Mouse (Mus musculus): ENCODE results near the gene Cxcr3. TPM values are rescaled to one million over a fixed set of nuclear protein-coding genes. Genes with fewer than 3 reads are reported as not detected.

Cxcr3 gene
- polyA plus RNA-seq, 1 experiment from 2014 or later: not detected

GRCm38 (mm10) chrX:101734981-101735380 is 912 bp upstream of the Cxcr3 start:
- no peak overlapping the region for H3K4me2 ChIP-seq (replicated peaks)
- 68% methylated on average over 5 of the region's 5 CpGs for WGBS
- H3K4me3 ChIP-seq: no peak overlapping the region
- peaks cover 30% of the 10 kb centered on the region for H3K27me3 ChIP-seq
- no peaks in the 10 kb centered on the region for H3K4me1 ChIP-seq
- H3K9ac ChIP-seq: no peak overlapping the region
- H3K27ac ChIP-seq: no peak overlapping the region
- H3K36me3 ChIP-seq: no peaks in the 10 kb centered on the region
- no peak for ATAC-seq (ENCODE audit: insufficient number of reproducible peaks, insufficient read depth, low FRiP score, low TSS enrichment)
- H3K9me3 ChIP-seq: no peaks in the 10 kb centered on the region

- 93% methylated on average over 3 of the region's 3 CpGs for WGBS
These were observed 781 bp downstream of the Cxcr3 start for GRCm38 (mm10) chrX:101733288-101733687.

GRCm38 (mm10) chrX:101732644-101733043 is 1.4 kb downstream of the Cxcr3 start:
- 82% methylated on average over 12 of the region's 12 CpGs for WGBS
- Histone ChIP-seq H3K36me3 (no peaks in the 10 kb centered on the region), H3K27me3 (peaks cover 23% of the 10 kb centered on the region), H3K27ac (no peak overlapping the region), H3K4me3 (no peak overlapping the region), H3K9ac (no peak overlapping the region), H3K4me1 (no peaks in the 10 kb centered on the region), H3K9me3 (no peaks in the 10 kb centered on the region), H3K4me2 (replicated peaks) (no peak overlapping the region)
- no peak for ATAC-seq (ENCODE audit: insufficient number of reproducible peaks, insufficient read depth, low FRiP score, low TSS enrichment)

More at GRCm38 (mm10) chrX:101733288-101733687, 781 bp downstream of the Cxcr3 start:
- no peaks in the 10 kb centered on the region for H3K36me3 ChIP-seq
- no peaks in the 10 kb centered on the region for H3K4me1 ChIP-seq
- H3K9ac ChIP-seq: no peak overlapping the region
- peaks cover 30% of the 10 kb centered on the region for H3K27me3 ChIP-seq
- H3K9me3 ChIP-seq: no peaks in the 10 kb centered on the region
- no peak for ATAC-seq (ENCODE audit: insufficient number of reproducible peaks, insufficient read depth, low FRiP score, low TSS enrichment)
- H3K4me3 ChIP-seq: no peak overlapping the region
- H3K27ac ChIP-seq: no peak overlapping the region
- H3K4me2 ChIP-seq (replicated peaks): no peak overlapping the region

- no peak overlapping the region for H3K9ac ChIP-seq
- no peaks in the 10 kb centered on the region for H3K36me3 ChIP-seq
- no peak for ATAC-seq (ENCODE audit: insufficient number of reproducible peaks, insufficient read depth, low FRiP score, low TSS enrichment)
These were observed 4.1 kb downstream of the Cxcr3 start for GRCm38 (mm10) chrX:101730010-101730409.

GRCm38 (mm10) chrX:101720401-101720800 is 13.7 kb downstream of the Cxcr3 start:
- Histone ChIP-seq H3K4me2 (replicated peaks) (no peak overlapping the region), H3K4me3 (no peak overlapping the region), H3K27me3 (no peaks in the 10 kb centered on the region), H3K9ac (no peak overlapping the region), H3K27ac (no peak overlapping the region), H3K9me3 (no peaks in the 10 kb centered on the region), H3K4me1 (no peaks in the 10 kb centered on the region), H3K36me3 (no peaks in the 10 kb centered on the region)
- 56% methylated on average over 1 of the region's 1 CpGs for WGBS
- ATAC-seq (ENCODE audit: insufficient number of reproducible peaks, insufficient read depth, low FRiP score, low TSS enrichment): no peak

More at GRCm38 (mm10) chrX:101730010-101730409, 4.1 kb downstream of the Cxcr3 start:
- Histone ChIP-seq H3K27me3 (peaks cover 17% of the 10 kb centered on the region), H3K4me2 (replicated peaks) (no peak overlapping the region), H3K4me3 (no peak overlapping the region), H3K4me1 (no peaks in the 10 kb centered on the region), H3K9me3 (no peaks in the 10 kb centered on the region), H3K27ac (no peak overlapping the region)

GRCm38 (mm10) chrX:101705111-101705510 is 29.0 kb downstream of the Cxcr3 start:
- ATAC-seq (ENCODE audit: insufficient number of reproducible peaks, insufficient read depth, low FRiP score, low TSS enrichment): no peak
- Histone ChIP-seq H3K9me3 (no peaks in the 10 kb centered on the region), H3K9ac (no peak overlapping the region), H3K4me2 (replicated peaks) (no peak overlapping the region), H3K4me3 (no peak overlapping the region), H3K4me1 (no peaks in the 10 kb centered on the region), H3K27ac (no peak overlapping the region), H3K27me3 (0 out of 2 replicates have a peak, but pooled peaks cover 5% of the 10 kb centered on the region), H3K36me3 (no peaks in the 10 kb centered on the region)
- 84% methylated on average over 7 of the region's 7 CpGs for WGBS

- H3K4me3 ChIP-seq: no peak overlapping the region
- H3K27ac ChIP-seq: no peak overlapping the region
- H3K9ac ChIP-seq: no peak overlapping the region
- 59% methylated on average over 23 of the region's 23 CpGs for WGBS
- peaks cover 17% of the 10 kb centered on the region for H3K9me3 ChIP-seq
- no peaks in the 10 kb centered on the region for H3K27me3 ChIP-seq
- no peaks in the 10 kb centered on the region for H3K4me1 ChIP-seq
- H3K36me3 ChIP-seq: no peaks in the 10 kb centered on the region
- no peak for ATAC-seq (ENCODE audit: insufficient number of reproducible peaks, insufficient read depth, low FRiP score, low TSS enrichment)
- no peak overlapping the region for H3K4me2 ChIP-seq (replicated peaks)
These were observed 35.8 kb downstream of the Cxcr3 start for GRCm38 (mm10) chrX:101698232-101698631.

- Histone ChIP-seq H3K27ac (no peak overlapping the region), H3K9me3 (peaks cover 17% of the 10 kb centered on the region), H3K4me3 (no peak overlapping the region), H3K4me2 (replicated peaks) (no peak overlapping the region), H3K27me3 (no peaks in the 10 kb centered on the region), H3K4me1 (no peaks in the 10 kb centered on the region), H3K9ac (no peak overlapping the region), H3K36me3 (no peaks in the 10 kb centered on the region)
- ATAC-seq (ENCODE audit: insufficient number of reproducible peaks, insufficient read depth, low FRiP score, low TSS enrichment): no peak
- WGBS: 70% methylated on average over 51 of the region's 54 CpGs
These were observed 36.5 kb downstream of the Cxcr3 start for GRCm38 (mm10) chrX:101697537-101697936.

GRCm38 (mm10) chrX:101695686-101696085 is 38.4 kb downstream of the Cxcr3 start:
- Histone ChIP-seq H3K4me1 (no peaks in the 10 kb centered on the region), H3K4me3 (no peak overlapping the region), H3K9me3 (peaks cover 17% of the 10 kb centered on the region), H3K36me3 (no peaks in the 10 kb centered on the region), H3K4me2 (replicated peaks) (no peak overlapping the region), H3K27me3 (no peaks in the 10 kb centered on the region), H3K9ac (no peak overlapping the region), H3K27ac (no peak overlapping the region)
- no peak for ATAC-seq (ENCODE audit: insufficient number of reproducible peaks, insufficient read depth, low FRiP score, low TSS enrichment)
- WGBS: 90% methylated on average over 27 of the region's 27 CpGs

Other genes with a start within 250 kb of the Cxcr3 start
- gene Taf1, start 201.5 kb downstream of the Cxcr3 start, polyA plus RNA-seq (2016; fragmentation: Nextera tagmentation; extraction: Ambion mirVana): 21.5 and 21.7 TPM in 2 replicates
- 181 and 189 TPM in 2 replicates for gene Ogt, start 94.2 kb downstream of the Cxcr3 start, polyA plus RNA-seq (2016; fragmentation: Nextera tagmentation; extraction: Ambion mirVana)
- 0.10 TPM in 1 of 2 replicates, not detected in the other for gene Gm4779, start 60.2 kb upstream of the Cxcr3 start, polyA plus RNA-seq (2016; fragmentation: Nextera tagmentation; extraction: Ambion mirVana)
- gene 8030474K03Rik, start 60.4 kb upstream of the Cxcr3 start, polyA plus RNA-seq (2016; fragmentation: Nextera tagmentation; extraction: Ambion mirVana): 0.20 and 0.37 TPM in 2 replicates
- 20.1 and 21.6 TPM in 2 replicates for gene Nhsl2, start 115.1 kb upstream of the Cxcr3 start, polyA plus RNA-seq (2016; fragmentation: Nextera tagmentation; extraction: Ambion mirVana)